In genomic region chr5:145083632-145084451, GRCm38 (mm10) we compare ENCODE assay signal across 8 mouse cellular contexts. TPM values are rescaled to one million over a fixed set of nuclear protein-coding genes. Genes with fewer than 3 reads are reported as not detected.
DNase-seq lines count a peak whose midpoint lies in the region; ATAC-seq lines count a peak whose summit lies in the region.

Gene Arpc1a (plus strand): TSS chr5:145083830.
Gene Kpna7 (minus strand): TSS chr5:145084030.

- H3K27ac ChIP-seq in intestine, embryonic 14.5 days (ENCODE audit: low read depth): peak within 1 kb of the TSS; percentile 73

- H3K4me3 ChIP-seq in intestine, embryonic 14.5 days (ENCODE audit: low read depth, low read length): peak within 1 kb of the TSS; percentile 85

- intact Hi-C loops in left cerebral cortex, postnatal 14 days (cut with DNase I): no loop called here

- peak; percentile 95 to 96 for DNase-seq in adrenal gland, adult (ENCODE audit: inconsistent age in 2 of 2, low spot score in 1 of 2)
- peak; percentile 96 for DNase-seq in embryo, embryonic 10.5 days (ENCODE audit: low spot score)
- DNase-seq in gastrocnemius, postnatal 25 days: peak; percentile 93
- DNase-seq in intestine, embryonic 14.5 days (ENCODE audit: low spot score): peak; percentile 90
- DNase-seq in left cerebral cortex, postnatal 14 days (ENCODE audit: low spot score in 2 of 2): peak; percentile 90 to 93
- DNase-seq in mesoderm, embryonic 11.5 days (ENCODE audit: low read depth, low spot score): peak; percentile 97
- peak; percentile 86 to 89 for DNase-seq in right cerebral cortex, postnatal 36 days (ENCODE audit: low spot score in 2 of 2)
- DNase-seq in yolk sac, embryonic 10.5 days (ENCODE audit: low spot score): peak; percentile 92

- peaks cover 7% of the 10 kb centered on the region for H3K4me1 ChIP-seq in intestine, embryonic 14.5 days (replicated peaks; ENCODE audit: control insufficient read depth, insufficient read depth, low read length)

- WGBS in intestine, embryonic 14.5 days: under 1% methylated on average over 54 of the region's 54 CpGs

- peaks cover 4% of the 10 kb centered on the region; the same call in 1 of the 2 replicates for H3K36me3 ChIP-seq in intestine, embryonic 14.5 days (ENCODE audit: control insufficient read depth, insufficient read depth, low read length)

- H3K4me2 ChIP-seq in intestine, embryonic 14.5 days (ENCODE audit: low read length): peak within 1 kb of the TSS; percentile 76

- no peaks in the 10 kb centered on the region for H3K9me3 ChIP-seq in intestine, embryonic 14.5 days (ENCODE audit: control insufficient read depth, low read length)

- peak within 1 kb of the TSS; percentile 87 for H3K9ac ChIP-seq in intestine, embryonic 14.5 days (ENCODE audit: low read length)

- ATAC-seq in intestine, embryonic 14.5 days (replicated peaks; ENCODE audit: low FRiP score, low TSS enrichment, low read depth): peak; percentile 97

- H3K27me3 ChIP-seq in intestine, embryonic 14.5 days (replicated peaks; ENCODE audit: control insufficient read depth, insufficient read depth, low read length): no peaks in the 10 kb centered on the region

RNA-seq across cellular contexts. Expression of gene Arpc1a, which starts in this region (rescaled TPM):
- 10 to 100 TPM; 26.6 to 32.2 TPM for total RNA-seq in gastrocnemius, postnatal 25 days (2021)
- 147 and 154 TPM in 2 replicates for polyA plus RNA-seq in intestine, embryonic 14.5 days (2014; fragmentation: Nextera tagmentation; extraction: Ambion mirVana)
- 100 to 1,000 TPM; 202 to 205 TPM for total RNA-seq in left cerebral cortex, postnatal 14 days (2021)

RNA-seq across cellular contexts. Expression of gene Kpna7, which starts in this region (rescaled TPM):
- total RNA-seq in gastrocnemius, postnatal 25 days (2021): not detected
- polyA plus RNA-seq in intestine, embryonic 14.5 days (2014; fragmentation: Nextera tagmentation; extraction: Ambion mirVana): 0.07 TPM in 1 of 2 replicates, not detected in the other
- not detected for total RNA-seq in left cerebral cortex, postnatal 14 days (2021)

Comparison
In these comparisons a context has a peak if more than half of its experiments do, and no peak if none do; other contexts are left out.
1. Peak in every context shown above with its lines: DNase-seq, ATAC-seq, H3K4me3 ChIP-seq and H3K27ac ChIP-seq.
2. RNA of gene Arpc1a (total RNA-seq): 202 to 205 TPM in left cerebral cortex, postnatal 14 days; 26.6 to 32.2 TPM in gastrocnemius, postnatal 25 days; every median in the first group is over 4 times any median in the second.